11 mouse cellular contexts compared by ENCODE assay signal in genomic region chr8:77214665-77215064, GRCm38 (mm10).
DNase-seq lines count a peak whose midpoint lies in the region; ATAC-seq lines count a peak whose summit lies in the region.
"Had no signal": no experiment of that assay in that cellular context is flagged by ENCODE, and none has a peak within 500 bp of the region (broad histone marks: within the 10 kb centered on the region; RNA-seq: fewer than 3 reads in every experiment).

No protein-coding gene starts in this region.

- no peak overlapping the region for H3K4me2 ChIP-seq in forebrain, embryonic 15.5 days (replicated peaks)
- H3K4me2 ChIP-seq in forebrain, embryonic 12.5 days = no peak overlapping the region

- H3K4me3 ChIP-seq in forebrain, embryonic 15.5 days = no peak overlapping the region
- no peak overlapping the region for H3K4me3 ChIP-seq in forebrain, embryonic 12.5 days (replicated peaks)
- H3K4me3 ChIP-seq: megakaryocyte, embryonic 14.5 days had no signal

- H3K9me3 ChIP-seq in forebrain, embryonic 15.5 days = no peaks in the 10 kb centered on the region
- no peaks in the 10 kb centered on the region for H3K9me3 ChIP-seq in forebrain, embryonic 12.5 days
- H3K9me3 ChIP-seq: megakaryocyte, embryonic 14.5 days had no signal

- H3K4me1 ChIP-seq in forebrain, embryonic 15.5 days = peaks cover 8% of the 10 kb centered on the region
- H3K4me1 ChIP-seq in forebrain, embryonic 12.5 days = no peaks in the 10 kb centered on the region
- H3K4me1 ChIP-seq: megakaryocyte, embryonic 14.5 days had no signal

- peak; percentile 72; the same call in 1 of the 2 replicates for ATAC-seq in forebrain, embryonic 15.5 days (replicated peaks)
- no peak for ATAC-seq in forebrain, embryonic 12.5 days (ENCODE audit: low FRiP score)
- no peak for ATAC-seq in CD4-positive, CD25-positive, alpha-beta regulatory T cell, adult 4 months

- H3K27me3 ChIP-seq in forebrain, embryonic 15.5 days = no peaks in the 10 kb centered on the region
- no peaks in the 10 kb centered on the region for H3K27me3 ChIP-seq in forebrain, embryonic 12.5 days
- H3K27me3 ChIP-seq: megakaryocyte, embryonic 14.5 days had no signal

- no peak overlapping the region for H3K9ac ChIP-seq in forebrain, embryonic 15.5 days (replicated peaks)
- H3K9ac ChIP-seq in forebrain, embryonic 12.5 days = no peak overlapping the region

- no peak overlapping the region for H3K27ac ChIP-seq in forebrain, embryonic 15.5 days (replicated peaks)
- H3K27ac ChIP-seq in forebrain, embryonic 12.5 days = no peak overlapping the region

- peak; percentile 36 for DNase-seq in left cerebral cortex, postnatal 4 days
- no peak for DNase-seq in left cerebral cortex, postnatal 36 days (ENCODE audit: low spot score in 2 of 2)
- DNase-seq in fibroblast of lung, adult 2 months (ENCODE audit: low read depth) = peak; percentile 12
- DNase-seq in lung, postnatal 10 days = peak; percentile 58
- DNase-seq in c-Kit-positive CD71-positive TER-119-positive erythroid progenitor cells, embryonic 14.5 days (ENCODE audit: low spot score) = no peak
- DNase-seq: gastrocnemius, postnatal 36 days; right cerebral cortex, postnatal 4 days had no signal

- intact Hi-C loops in left cerebral cortex, postnatal 4 days (cut with DNase I) = no loop called here
- intact Hi-C loops in left cerebral cortex, postnatal 36 days (cut with DNase I) = no loop called here

- H3K36me3 ChIP-seq in forebrain, embryonic 15.5 days = no peaks in the 10 kb centered on the region
- H3K36me3 ChIP-seq in forebrain, embryonic 12.5 days (replicated peaks) = no peaks in the 10 kb centered on the region

- 53% methylated on average over 8 of the region's 8 CpGs for WGBS in forebrain, embryonic 15.5 days
- 75% methylated on average over 8 of the region's 8 CpGs for WGBS in forebrain, embryonic 12.5 days

Comparison
In these comparisons a context has a peak if more than half of its experiments do, and no peak if none do; other contexts are left out.
1. DNase-seq: peak in left cerebral cortex, postnatal 4 days (single experiment), fibroblast of lung, adult 2 months (single experiment) and lung, postnatal 10 days (single experiment); none in left cerebral cortex, postnatal 36 days (0 of 2) and c-Kit-positive CD71-positive TER-119-positive erythroid progenitor cells, embryonic 14.5 days (single experiment).